Mouse (Mus musculus): ENCODE data around the gene Zfp830.

The Zfp830 gene

DNA sequence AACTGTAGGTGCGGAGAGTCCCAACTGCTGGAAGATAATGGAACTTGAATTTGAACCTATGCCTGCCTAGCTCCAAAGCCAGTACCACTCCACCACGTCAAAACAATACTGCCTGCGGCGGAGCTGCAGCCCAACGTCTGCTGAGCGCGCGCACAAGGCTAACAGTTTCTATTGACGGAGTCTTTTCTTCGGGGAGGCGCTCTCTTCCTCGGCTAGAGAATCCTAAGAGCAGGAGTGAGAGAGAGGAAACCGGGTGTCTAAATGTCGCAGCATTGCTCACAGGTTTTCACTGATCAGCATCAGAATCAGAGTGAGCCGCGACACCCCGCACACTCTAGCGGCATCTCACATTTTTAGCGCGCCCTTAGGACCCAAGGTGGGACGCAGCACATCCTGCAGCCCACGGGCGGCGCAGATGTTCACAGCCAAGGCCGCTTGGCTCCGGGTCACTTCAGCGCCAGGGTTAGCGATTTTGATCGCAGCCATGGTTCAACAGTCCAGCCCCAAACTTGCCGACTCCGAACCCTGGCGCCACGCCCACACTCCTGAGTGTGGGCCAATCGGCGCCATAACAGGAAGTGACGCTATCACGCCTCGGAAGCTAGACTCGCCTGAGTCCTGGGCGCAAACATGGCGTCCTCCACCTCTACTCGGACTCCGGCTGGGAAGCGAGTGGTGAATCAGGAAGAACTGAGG is at the start of gene Zfp830, which contains the start of gene Cct6b:
Zfp830 (plus strand) TSS at position 604 of the 696 bp plus-strand sequence.
Cct6b (minus strand) TSS at position 580 of the 696 bp plus-strand sequence.
- DNase-seq, result peak; percentile 95

DNA sequence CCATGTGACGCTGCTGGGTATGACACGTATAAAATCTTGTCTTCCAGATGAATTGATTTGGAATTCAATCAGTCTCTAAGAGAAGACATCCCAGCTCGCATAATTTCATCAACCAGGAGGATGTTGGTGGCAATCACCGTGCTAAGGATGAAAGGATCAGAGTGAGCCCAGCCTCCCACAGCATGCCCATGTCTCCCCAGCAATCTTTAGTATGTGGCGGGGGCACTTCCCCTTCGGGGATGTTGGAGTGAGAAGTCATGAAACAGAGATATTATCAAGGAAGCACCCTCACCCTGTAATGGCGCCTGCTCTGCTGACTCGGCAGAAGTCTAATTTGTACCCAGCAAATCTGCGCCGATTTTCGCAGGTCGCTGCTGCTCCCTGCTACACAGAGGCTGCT is 44.9 kb upstream of the Zfp830 start:
- no peak for DNase-seq

DNA sequence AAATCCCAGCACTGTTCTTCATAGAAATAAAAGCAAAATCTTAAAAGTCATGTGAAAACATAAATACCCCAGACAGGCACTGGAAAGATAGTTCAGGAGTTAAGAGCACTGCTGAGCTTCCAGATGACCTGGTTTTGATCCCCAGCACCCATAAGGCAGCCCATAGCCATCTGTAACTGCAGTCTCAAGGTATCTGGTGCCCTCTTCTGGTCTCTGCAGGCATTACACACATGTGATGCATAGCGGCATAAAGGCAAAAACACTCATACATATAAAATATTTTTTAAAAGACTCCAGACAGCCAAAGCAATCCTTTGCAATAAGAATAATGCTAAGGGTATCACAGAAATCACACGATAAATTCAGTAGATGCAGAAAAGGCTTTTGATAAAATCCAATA is 37.3 kb upstream of the Zfp830 start:
- DNase-seq, result no peak

DNA sequence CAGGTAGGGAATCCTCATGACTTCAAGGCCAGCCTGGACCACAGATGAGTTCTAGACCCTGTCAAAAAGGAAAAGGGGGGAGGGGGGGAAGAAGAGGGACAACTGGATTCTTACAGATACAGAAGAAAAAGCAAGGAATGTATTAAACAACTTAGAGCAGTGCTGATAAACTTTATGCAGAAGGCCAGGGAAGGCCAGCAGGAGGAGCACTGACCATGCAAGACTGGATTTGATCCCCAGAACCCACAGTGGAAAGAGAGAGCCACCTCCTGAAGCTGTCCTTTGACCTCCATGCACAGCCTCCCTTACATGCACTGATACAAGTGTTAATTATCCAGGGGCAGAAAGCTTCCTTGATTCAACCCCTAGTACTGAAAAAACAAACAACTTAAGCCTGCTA is 29.9 kb upstream of the Zfp830 start:
- DNase-seq, result no peak

DNA sequence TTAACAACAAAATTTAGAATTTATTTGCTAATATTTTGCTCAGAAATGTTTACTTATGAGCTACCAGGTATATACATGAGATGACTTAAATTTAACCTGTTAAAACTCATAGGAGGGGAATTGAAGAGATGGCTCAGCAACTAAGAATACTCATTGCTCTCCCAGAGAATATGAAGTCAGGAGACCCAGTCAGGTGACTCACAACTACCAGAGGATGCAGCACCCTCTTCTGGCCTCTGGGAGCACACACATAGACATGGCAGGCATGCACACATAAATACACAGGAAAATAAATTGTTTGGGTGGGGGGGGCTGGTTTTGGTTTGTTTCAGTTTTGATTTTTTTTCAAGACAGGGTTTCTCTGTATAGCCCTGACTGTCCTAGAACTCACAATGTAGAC is 25.1 kb upstream of the Zfp830 start:
- no peak for DNase-seq

DNA sequence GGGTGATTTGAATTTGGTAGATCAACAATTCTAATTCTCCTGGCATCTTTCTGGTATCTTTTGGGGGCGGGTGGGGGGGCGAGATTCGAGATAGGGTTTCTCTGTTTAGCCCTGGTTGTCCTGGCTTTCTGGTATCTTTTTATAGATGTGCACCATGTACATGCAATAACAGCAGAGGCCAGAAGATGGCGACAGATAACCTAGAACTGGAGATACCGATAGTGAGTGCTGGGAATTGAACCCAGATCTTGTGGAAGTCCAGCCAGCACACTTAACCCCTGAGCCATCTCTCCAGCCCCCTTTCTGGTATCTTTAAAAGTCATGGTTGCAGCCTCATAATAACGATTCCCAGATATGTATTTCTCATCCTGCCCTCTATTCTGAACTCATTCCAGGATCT is 18.0 kb upstream of the Zfp830 start:
- peak; percentile 11 for DNase-seq

DNA sequence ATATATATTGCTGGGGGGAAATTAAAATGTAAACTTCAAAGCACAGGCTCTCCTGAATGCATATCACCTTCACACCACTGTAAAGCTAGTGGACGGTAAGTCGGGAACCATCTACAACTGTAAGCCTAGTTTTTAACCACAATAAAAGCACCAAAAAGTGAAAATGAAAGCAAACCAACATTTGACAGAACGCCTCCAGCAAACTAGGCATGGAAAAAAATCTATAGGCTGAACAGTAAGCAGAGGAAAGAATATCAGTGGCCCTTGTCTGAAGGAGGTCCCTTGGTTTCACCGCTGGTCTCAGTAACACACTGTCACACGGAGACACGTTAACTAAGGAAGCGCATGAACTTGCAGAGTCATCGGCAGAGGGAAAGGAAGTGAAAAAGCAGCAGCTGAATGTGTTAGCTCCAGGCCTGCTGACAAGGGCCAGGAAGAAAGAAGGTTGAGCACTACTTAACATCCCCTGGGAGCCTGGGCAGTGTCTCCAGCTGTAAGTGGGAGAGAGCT is 17.2 kb upstream of the Zfp830 start:
- DNase-seq, result no peak

DNA sequence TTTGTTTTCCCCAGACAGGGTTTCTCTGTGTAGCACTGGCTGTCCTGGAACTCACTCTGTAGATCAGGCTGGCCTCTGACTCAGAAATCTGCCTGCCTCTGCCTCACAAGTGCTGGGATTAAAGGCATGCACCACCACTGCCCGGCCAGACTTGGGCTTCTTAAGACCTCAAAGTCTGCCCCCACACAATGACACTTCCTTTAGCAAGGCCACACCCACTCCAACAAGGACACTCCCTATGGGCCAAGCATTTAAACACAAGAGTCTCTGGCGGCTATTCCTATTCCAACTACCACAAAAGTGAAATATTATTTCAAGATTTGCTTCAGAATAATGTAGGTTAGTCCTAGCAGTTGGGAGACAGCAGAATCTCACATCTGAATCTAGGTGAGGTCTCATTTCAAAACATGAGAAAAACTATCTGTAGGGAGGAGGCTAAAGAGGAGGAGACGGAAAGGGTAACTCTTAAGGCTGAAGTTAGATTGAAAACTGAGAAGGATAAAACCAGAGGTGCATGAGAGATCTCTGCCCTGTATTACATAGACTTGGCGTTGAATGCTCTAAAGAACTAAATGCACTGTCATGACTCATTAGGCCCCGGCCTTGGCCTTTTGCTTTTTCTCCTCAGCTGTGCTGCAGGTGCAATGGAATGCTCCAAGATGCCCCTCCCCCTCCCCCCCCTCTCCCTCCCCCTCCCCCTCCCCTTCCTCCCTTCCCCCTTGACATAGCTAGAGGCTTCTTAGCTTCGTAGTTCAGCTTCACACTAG is 11.6 kb upstream of the Zfp830 start:
- DNase-seq, result no peak

DNA sequence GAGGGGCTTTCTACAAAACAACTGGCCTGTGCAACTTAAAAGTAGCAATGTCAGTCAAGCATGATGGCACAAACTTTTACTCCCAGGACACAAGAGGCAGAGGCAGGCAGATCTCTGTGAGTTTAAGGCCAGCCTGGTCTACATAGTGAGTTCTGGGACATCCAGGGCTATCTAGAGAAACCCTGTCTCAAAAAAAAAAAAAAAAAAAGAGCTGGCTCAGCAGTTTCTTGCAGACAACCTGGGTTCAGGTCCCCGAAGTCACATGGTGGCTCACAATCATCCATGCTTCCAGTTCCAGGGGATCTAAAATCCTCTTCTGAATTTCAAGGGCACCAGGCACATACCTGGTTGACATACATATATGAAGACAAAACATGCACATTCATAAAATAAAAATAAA is 8.2 kb upstream of the Zfp830 start:
- DNase-seq, result no peak

DNA sequence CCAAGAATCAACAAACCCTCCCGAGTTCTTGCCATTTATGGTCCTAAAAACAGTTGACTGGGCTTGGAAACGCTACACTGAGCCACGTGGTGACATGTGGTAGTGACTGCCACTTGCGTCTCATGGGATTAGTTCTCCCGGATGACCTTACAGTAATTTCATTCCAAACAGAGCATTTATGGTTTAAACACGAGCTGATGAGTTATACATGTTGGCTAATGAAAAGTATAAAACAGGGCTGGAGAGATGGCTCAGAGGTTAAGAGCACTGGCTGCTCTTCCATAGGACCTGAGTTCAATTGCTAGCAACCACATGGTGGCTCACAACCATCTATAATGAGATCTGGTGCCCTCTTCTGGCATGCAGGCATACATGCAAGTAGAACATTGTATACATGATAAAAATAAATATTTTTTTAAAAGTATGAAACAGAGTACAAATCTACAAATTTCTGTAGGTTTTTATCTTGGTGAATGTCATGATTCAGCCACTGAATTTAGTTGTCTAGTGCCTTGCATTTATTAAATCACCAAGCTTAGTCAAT is 1.8 kb upstream of the Zfp830 start:
- no peak for DNase-seq

DNA sequence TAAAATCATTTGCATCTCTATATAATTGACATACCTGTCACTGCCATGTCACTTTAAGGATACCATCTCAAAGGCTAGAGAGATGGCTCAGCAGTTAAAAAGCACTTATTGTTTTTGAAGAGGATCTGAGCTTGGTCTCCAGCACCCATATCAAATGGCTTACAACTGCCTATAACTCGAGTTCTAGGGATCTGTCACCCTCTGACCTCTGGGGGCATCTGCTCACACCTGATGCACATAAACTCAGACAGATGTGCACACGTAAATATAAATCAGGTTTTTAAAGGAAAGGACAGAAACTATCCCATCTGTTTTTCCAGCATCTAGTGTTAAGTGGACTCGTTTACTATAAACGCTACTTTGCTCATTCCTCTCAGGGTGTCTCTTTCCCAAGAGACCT is 884 bp upstream of the Zfp830 start:
- DNase-seq, result no peak

DNA sequence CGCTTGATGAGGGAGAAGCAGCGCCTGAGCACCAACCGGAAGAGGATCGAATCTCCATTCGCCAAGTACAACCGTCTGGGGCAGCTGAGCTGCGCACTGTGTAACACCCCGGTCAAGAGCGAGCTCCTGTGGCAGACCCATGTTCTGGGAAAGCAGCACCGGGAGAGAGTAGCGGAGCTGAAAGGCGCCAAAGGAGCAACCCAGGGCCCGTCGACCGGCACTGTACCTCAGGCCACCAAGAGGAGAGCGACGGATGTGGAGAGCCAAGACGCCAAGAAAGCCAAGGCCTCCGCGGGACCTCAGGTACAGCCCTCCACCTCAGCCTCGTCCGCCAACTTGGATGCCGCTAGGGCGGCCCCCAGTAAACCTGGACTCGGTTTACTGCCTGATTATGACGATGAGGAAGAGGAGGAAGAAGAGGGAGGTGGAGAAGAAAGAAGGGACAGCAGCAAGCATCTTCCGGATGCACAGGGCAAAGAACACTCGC is 336 bp downstream of the Zfp830 start:
- DNase-seq, result no peak

DNA sequence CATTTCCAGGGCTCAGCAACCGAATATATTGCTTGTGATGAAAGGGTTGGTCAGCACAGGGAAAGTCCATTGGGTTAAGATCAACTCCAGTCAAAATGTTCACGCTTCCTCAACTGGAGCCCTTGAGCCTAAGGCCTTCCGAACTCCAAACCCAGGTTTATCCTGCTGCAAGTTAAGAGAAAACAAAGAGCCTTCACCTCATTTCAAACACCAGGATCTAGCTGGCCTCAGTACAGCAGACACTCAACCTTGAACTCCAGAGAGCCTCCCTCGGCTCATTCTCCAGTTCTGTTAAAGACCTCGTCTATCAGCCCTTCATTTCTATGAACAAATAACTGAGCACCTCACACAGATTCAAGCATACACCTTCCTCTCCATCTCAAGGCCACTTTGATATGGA is 16.0 kb downstream of the Zfp830 start:
- DNase-seq, result no peak

DNA sequence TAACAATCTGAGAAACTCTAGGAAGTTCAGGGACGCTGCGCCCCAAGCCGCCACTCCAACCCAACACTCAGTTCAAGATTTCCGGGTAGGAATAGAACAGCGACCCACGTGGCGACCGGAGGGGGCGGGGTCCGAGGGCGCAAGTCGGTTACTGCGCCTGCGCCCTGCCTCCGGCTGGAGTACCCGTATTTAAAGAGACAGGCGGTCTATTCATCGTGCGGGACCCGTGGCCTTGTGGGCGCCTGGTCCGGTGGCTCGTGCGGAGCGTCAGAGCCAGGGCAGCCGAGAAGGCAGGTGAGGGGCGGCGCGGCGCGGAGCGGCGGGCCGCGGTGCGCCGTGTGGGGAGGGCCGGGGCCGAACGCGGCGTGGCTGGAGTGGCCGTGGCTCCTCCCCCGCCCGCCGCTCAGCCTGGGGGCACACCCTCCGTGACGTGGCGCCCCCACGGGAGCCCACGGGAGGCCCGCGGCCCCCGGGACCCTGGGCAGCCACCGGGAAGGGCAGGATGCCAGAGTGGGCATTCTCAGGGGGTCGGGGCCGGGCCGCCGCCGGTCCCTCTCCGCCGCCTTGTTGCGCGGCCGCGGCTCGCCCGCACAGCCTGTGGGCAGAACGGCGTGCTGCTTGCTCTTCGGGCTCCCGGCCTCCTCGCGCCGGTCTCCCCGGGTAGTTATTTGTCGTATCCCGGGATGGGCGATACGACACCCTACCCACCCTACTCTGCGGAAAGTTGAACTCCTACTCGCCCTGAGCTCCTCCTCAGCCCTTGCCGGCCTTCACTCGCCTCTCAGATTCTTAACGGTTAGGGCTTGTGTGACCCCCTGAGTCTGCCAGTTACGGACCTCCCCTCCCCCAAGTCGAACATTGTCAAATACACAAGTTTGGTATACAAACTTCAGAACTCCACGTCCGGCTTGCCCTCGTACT is 17.1 kb downstream of the Zfp830 start, which contains the start of gene Lig3:
Lig3 (plus strand) TSS at position 126 of the 921 bp plus-strand sequence.
- peak; percentile 95 for DNase-seq

DNA sequence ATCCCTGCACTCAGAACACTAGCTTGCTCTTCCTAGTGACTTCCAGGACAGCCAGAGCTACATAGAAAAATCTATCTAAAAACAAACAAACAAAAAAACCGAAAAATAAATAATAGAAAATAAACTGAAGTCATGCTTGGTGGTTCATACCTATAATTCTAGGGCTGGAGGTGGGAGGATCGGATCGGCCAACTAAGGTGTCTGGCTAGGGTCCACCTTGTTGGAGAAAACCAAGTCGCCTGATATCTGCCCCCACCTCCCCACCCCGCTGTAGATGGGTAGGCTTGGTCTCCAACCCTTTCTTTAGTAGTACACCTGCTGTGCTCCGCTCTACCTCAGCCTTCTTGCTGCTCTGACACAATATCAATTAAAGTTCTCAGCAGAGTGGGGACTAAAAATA is 18.1 kb downstream of the Zfp830 start:
- DNase-seq, result no peak

DNA sequence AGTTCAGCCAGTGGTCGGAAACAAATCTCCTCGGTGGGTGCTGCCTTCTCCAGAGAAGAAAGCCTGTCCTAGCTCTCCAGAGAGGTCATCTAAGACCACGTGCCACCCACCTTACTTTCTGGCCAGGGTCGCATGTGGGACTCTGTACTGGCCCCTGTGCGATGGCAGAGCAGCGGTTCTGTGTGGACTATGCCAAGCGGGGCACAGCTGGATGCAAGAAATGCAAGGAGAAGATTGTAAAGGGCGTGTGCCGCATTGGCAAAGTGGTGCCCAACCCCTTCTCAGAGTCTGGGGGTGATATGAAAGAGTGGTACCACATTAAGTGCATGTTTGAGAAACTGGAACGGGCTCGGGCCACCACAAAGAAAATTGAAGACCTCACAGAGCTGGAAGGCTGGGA is 19.3 kb downstream of the Zfp830 start:
- DNase-seq, result no peak

DNA sequence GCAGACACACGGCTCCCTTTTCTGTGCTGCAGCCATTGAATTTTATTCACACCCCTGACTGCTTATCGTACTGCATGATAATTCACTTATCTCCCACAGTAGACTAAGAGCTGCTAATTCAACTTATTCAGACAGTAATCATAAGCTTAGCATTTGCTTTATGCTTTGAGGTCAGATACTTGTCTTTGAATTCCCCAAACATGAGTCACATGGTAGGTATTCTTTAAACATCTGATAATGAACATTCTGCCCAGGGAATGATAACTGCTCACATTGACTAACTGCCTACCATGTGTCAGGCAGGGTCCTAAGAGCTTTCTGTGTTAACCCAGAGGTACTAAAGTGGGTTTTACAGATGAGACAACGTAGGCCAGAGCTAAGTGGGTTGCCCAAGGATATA is 42.5 kb downstream of the Zfp830 start:
- DNase-seq, result no peak

DNA sequence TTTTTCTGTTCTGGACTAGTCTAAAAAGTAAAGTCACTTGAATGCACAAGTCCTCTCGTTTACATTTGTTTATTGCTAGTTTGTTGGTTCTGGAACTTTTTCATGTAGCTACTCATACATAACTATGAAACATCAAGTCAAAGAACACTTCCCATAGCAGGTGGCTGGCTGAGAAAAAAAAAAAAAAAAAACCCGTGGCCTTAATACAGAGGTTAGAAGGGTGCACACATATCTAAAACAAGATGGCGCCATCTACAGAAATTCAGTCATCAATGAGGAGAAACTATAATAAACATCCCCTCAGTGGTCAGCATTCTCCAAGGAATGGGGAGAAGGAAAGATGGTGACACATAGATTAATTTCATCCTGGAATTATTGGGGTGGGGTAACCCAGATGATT is 43.2 kb downstream of the Zfp830 start:
- DNase-seq, result no peak

DNA sequence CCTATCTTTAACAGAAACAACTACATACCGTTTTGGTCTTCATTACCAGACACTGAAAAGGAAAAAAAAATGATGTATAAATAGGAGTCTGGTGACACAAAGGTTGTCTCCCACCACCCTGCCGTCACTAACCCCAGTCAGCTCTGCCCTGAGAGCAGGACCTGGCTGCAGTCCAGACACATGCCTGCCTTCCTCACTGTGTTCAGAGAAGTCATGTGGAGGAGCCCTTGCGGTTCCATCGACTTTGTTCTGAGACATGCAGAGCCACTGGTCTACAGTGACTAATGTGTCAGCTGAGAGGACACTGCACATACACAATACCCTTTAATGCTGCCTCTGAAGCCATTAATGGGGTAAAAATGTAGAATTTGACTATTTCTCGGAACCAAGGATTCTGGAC is 44.3 kb downstream of the Zfp830 start:
- DNase-seq, result peak; percentile 21

All from right cerebral cortex, postnatal 14 days (tissue).